ENCODE assay signal across 8 mouse cellular contexts in genomic region chrX:97377065-97377421, GRCm38 (mm10). TPM values are rescaled to one million over a fixed set of nuclear protein-coding genes. Genes with fewer than 3 reads are reported as not detected.
DNase-seq lines count a peak whose midpoint lies in the region; ATAC-seq and TF ChIP-seq lines count a peak whose summit lies in the region.

Eda2r (minus strand) TSS chrX:97377216.

- no peak within 1 kb of the TSS for H3K27ac ChIP-seq in embryonic facial prominence, embryonic 15.5 days (replicated peaks)
- 0 out of 2 replicates have a peak within 1 kb of the TSS, but pooled peaks have one; percentile 10 for H3K27ac ChIP-seq in heart, embryonic 11.5 days (ENCODE audit: low read depth, low read length)
- H3K27ac ChIP-seq in kidney, embryonic 14.5 days (ENCODE audit: low read depth, low read length): 0 out of 2 replicates have a peak within 1 kb of the TSS, but pooled peaks have one; percentile 11
- no peak within 1 kb of the TSS; the same call in 1 of the 2 replicates for H3K27ac ChIP-seq in small intestine, adult 2 months (ENCODE audit: insufficient read depth, low read depth, low read length)

- no peak for TF ChIP-seq POLR2A in small intestine, adult 2 months (IDR thresholded peaks at IDR 0.05; ENCODE audit: low read depth, low read length)

- H3K4me2 ChIP-seq in embryonic facial prominence, embryonic 15.5 days (replicated peaks): peak within 1 kb of the TSS; percentile 38
- peak within 1 kb of the TSS; percentile 57 for H3K4me2 ChIP-seq in heart, embryonic 11.5 days
- H3K4me2 ChIP-seq in kidney, embryonic 14.5 days (replicated peaks; ENCODE audit: low read depth, low read length): peak within 1 kb of the TSS; percentile 37

- H3K4me1 ChIP-seq in embryonic facial prominence, embryonic 15.5 days: no peaks in the 10 kb centered on the region
- H3K4me1 ChIP-seq in heart, embryonic 11.5 days (ENCODE audit: control insufficient read depth, insufficient read depth, low read length): no peaks in the 10 kb centered on the region
- no peaks in the 10 kb centered on the region for H3K4me1 ChIP-seq in kidney, embryonic 14.5 days (ENCODE audit: control insufficient read depth, insufficient read depth, low read length)
- H3K4me1 ChIP-seq in small intestine, adult 2 months (ENCODE audit: control insufficient read depth, insufficient read depth, insufficient read length, low read length): 0 out of 2 replicates have a peak, but pooled peaks cover 2% of the 10 kb centered on the region

- H3K9ac ChIP-seq in embryonic facial prominence, embryonic 15.5 days: no peak within 1 kb of the TSS
- H3K9ac ChIP-seq in heart, embryonic 11.5 days (ENCODE audit: low read depth, low read length): no peak within 1 kb of the TSS
- no peak within 1 kb of the TSS for H3K9ac ChIP-seq in kidney, embryonic 14.5 days (ENCODE audit: low read depth, low read length)

- no peaks in the 10 kb centered on the region for H3K36me3 ChIP-seq in embryonic facial prominence, embryonic 15.5 days
- H3K36me3 ChIP-seq in heart, embryonic 11.5 days (ENCODE audit: control insufficient read depth, insufficient read depth, low read length): no peaks in the 10 kb centered on the region
- H3K36me3 ChIP-seq in kidney, embryonic 14.5 days (ENCODE audit: control insufficient read depth, insufficient read depth, low read length): no peaks in the 10 kb centered on the region
- H3K36me3 ChIP-seq in small intestine, adult 2 months (ENCODE audit: control insufficient read depth, insufficient read depth, low read length): no peaks in the 10 kb centered on the region

- H3K27me3 ChIP-seq in embryonic facial prominence, embryonic 15.5 days: no peaks in the 10 kb centered on the region
- no peaks in the 10 kb centered on the region for H3K27me3 ChIP-seq in heart, embryonic 11.5 days (ENCODE audit: control insufficient read depth, insufficient read depth, low read length)
- no peaks in the 10 kb centered on the region for H3K27me3 ChIP-seq in kidney, embryonic 14.5 days (ENCODE audit: control insufficient read depth, insufficient read depth, low read length)
- H3K27me3 ChIP-seq in small intestine, adult 2 months (ENCODE audit: control insufficient read depth, insufficient read depth, low read length): no peaks in the 10 kb centered on the region

- no peak for TF ChIP-seq CTCF in small intestine, adult 2 months (IDR thresholded peaks at IDR 0.05; ENCODE audit: extremely low read depth, insufficient read length, insufficient replicate concordance, low read depth, low read length)

- WGBS in embryonic facial prominence, embryonic 15.5 days: 14% methylated on average over 8 of the region's 8 CpGs
- WGBS in heart, embryonic 11.5 days (ENCODE audit: insufficient replicate concordance): 11% methylated on average over 8 of the region's 8 CpGs
- 24% methylated on average over 8 of the region's 8 CpGs for WGBS in kidney, embryonic 14.5 days
- 12% methylated on average over 8 of the region's 8 CpGs for WGBS in small intestine, adult 2 months

- peak within 1 kb of the TSS; percentile 16 for H3K4me3 ChIP-seq in embryonic facial prominence, embryonic 15.5 days (replicated peaks)
- H3K4me3 ChIP-seq in heart, embryonic 11.5 days (ENCODE audit: low read depth, low read length): peak within 1 kb of the TSS; percentile 28
- peak within 1 kb of the TSS; percentile 7; the same call in 1 of the 2 replicates for H3K4me3 ChIP-seq in kidney, embryonic 14.5 days (ENCODE audit: low read length)
- peak within 1 kb of the TSS; percentile 37; the same call in 1 of the 2 replicates for H3K4me3 ChIP-seq in small intestine, adult 2 months (ENCODE audit: low read depth, low read length)

- no peaks in the 10 kb centered on the region for H3K9me3 ChIP-seq in embryonic facial prominence, embryonic 15.5 days (replicated peaks)
- no peaks in the 10 kb centered on the region for H3K9me3 ChIP-seq in heart, embryonic 11.5 days (replicated peaks; ENCODE audit: control insufficient read depth, low read length)
- H3K9me3 ChIP-seq in kidney, embryonic 14.5 days (ENCODE audit: control insufficient read depth, low read length): no peaks in the 10 kb centered on the region

- peak; percentile 88 for ATAC-seq in embryonic facial prominence, embryonic 15.5 days (ENCODE audit: insufficient number of reproducible peaks, low FRiP score, low TSS enrichment, low read depth)
- ATAC-seq in heart, embryonic 11.5 days (replicated peaks; ENCODE audit: insufficient number of reproducible peaks, low FRiP score, low TSS enrichment): peak; percentile 85
- peak; percentile 100 for ATAC-seq in kidney, embryonic 14.5 days (ENCODE audit: low FRiP score, low TSS enrichment)

- peak; percentile 1 to 55 for DNase-seq in urinary bladder, adult 18-20 months (ENCODE audit: low spot score in 2 of 2)
- no peak for DNase-seq in urinary bladder, postnatal 10 days (ENCODE audit: low spot score)
- DNase-seq in lung, postnatal 10 days: peak; percentile 79
- no peak for DNase-seq in thymus, postnatal 14 days

RNA-seq across cellular contexts. Expression of gene Eda2r, which starts in this region (rescaled TPM):
- polyA plus RNA-seq in embryonic facial prominence, embryonic 15.5 days (2015; fragmentation: Nextera tagmentation; extraction: Ambion mirVana): 1.3 and 1.5 TPM in 2 replicates
- polyA plus RNA-seq in heart, embryonic 11.5 days (2014; fragmentation: Nextera tagmentation; extraction: Ambion mirVana): 1.8 and 2.6 TPM in 2 replicates
- polyA plus RNA-seq in kidney, embryonic 14.5 days (2014; fragmentation: Nextera tagmentation; extraction: Ambion mirVana): 1.9 TPM in 2 replicates
- 0.14 TPM in 1 of 2 replicates, not detected in the other for polyA plus RNA-seq in small intestine, adult 2 months (2012; rRNA removed)

Comparison
In these comparisons a context has a peak if more than half of its experiments do, and no peak if none do; other contexts are left out.
1. DNase-seq: peak in urinary bladder, adult 18-20 months (2 of 2) and lung, postnatal 10 days (single experiment); none in urinary bladder, postnatal 10 days (single experiment) and thymus, postnatal 14 days (single experiment).
2. H3K27ac ChIP-seq: peak in heart, embryonic 11.5 days (single experiment) and kidney, embryonic 14.5 days (single experiment); none in embryonic facial prominence, embryonic 15.5 days (single experiment) and small intestine, adult 2 months (single experiment).
3. Peak in every context shown above with its lines, with median percentiles within 50 percentile points of each other: ATAC-seq, H3K4me2 ChIP-seq and H3K4me3 ChIP-seq.